Mouse (Mus musculus) olfactory bulb, adult 2 months (tissue): ENCODE measurements around the gene Armc3. TPM values are rescaled to one million over a fixed set of nuclear protein-coding genes. Genes with fewer than 3 reads are reported as not detected.

Experiments
- H3K27ac ChIP-seq: fragments of 200-500 bp; 2 replicates; pipeline ENCODE4 v1.5.1; 2012; ENCODE audit warnings: low read depth, low read length; ENCODE audit not compliant: insufficient read depth
- H3K4me1 ChIP-seq: fragments of 200-500 bp; 2 replicates; pipeline ENCODE4 v1.6.1; 2012; ENCODE audit warnings: low read length; ENCODE audit not compliant: control insufficient read depth, insufficient read depth
- H3K4me3 ChIP-seq: fragments of 200-500 bp; 2 replicates; pipeline ENCODE4 v1.5.1; 2012; ENCODE audit warnings: mild to moderate bottlenecking, low read depth, low read length, moderate library complexity; ENCODE audit not compliant: insufficient read depth
- CTCF ChIP-seq: fragments of 200-500 bp; IDR thresholded peaks from 2 replicates; pipeline ENCODE4 v1.5.1; 2012; ENCODE audit warnings: low read depth, mild to moderate bottlenecking, low read length, moderate library complexity; ENCODE audit not compliant: insufficient read depth
- POLR2A ChIP-seq: fragments of 200-500 bp; IDR thresholded peaks from 2 replicates; pipeline ENCODE4 v1.6.1; 2012; ENCODE audit warnings: mild to moderate bottlenecking, low read depth, low read length, moderate library complexity; ENCODE audit not compliant: insufficient read depth
- WGBS: fragments of 180-500 bp; shearing (Covaris S2); methylation state at CpG from one replicate; pipeline ENCODE4 v1.1.7; 2018; 5-methylcytosine and 5-hydroxymethylcytosine counted together
- polyA plus RNA-seq: library from polyadenylated mRNA; stranded (reverse); fragments of >200 nt; gene quantifications from 2 replicates; pipeline ENCODE4 v1.2.4, GENCODE M21; 2012; ENCODE audit warnings: low replicate concordance; ENCODE audit not compliant: missing spikeins, insufficient read depth, insufficient read length

Armc3 gene
- polyA plus RNA-seq, 1 experiment, result not detected

GRCm38 (mm10) chr2:19265834-19266233, 66.7 kb downstream of the Armc3 start:
- TF ChIP-seq CTCF (no peak), POLR2A (no peak)

GRCm38 (mm10) chr2:19267396-19267795, 68.3 kb downstream of the Armc3 start:
- Histone ChIP-seq H3K4me3 (no peak overlapping the region), H3K4me1 (no peaks in the 10 kb centered on the region), H3K27ac (no peak overlapping the region)
- 89% methylated on average over 2 of the region's 2 CpGs for WGBS
- no peak for TF ChIP-seq POLR2A
- no peak for TF ChIP-seq CTCF

More at GRCm38 (mm10) chr2:19265834-19266233, 66.7 kb downstream of the Armc3 start:
- Histone ChIP-seq H3K4me3 (no peak overlapping the region), H3K27ac (no peak overlapping the region), H3K4me1 (no peaks in the 10 kb centered on the region)
- 91% methylated on average over 2 of the region's 2 CpGs for WGBS

DNA sequence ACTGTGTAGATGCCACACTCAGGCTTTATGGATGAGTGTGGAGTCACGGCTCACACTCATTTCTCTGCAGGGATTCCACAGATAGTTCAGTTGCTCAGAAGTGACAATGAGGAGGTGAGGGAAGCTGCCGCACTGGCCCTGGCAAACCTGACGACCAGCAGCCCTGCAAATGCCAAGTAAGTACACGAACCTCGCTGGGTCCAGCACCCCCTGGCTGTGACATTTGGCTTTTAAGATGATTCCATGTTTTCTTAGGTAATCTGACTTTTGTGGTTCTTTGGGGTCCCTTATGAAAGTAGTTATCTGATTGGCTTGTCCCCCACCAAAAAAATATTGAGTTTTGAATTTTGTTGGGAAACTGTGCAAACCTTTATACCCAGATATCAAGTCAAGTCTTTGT, 70.9 kb downstream of the Armc3 start:
- 58% methylated on average over 5 of the region's 5 CpGs for WGBS
- no peaks in the 10 kb centered on the region for H3K4me1 ChIP-seq
- no peak overlapping the region for H3K4me3 ChIP-seq
- TF ChIP-seq POLR2A, result no peak
- TF ChIP-seq CTCF, result no peak
- no peak overlapping the region for H3K27ac ChIP-seq

DNA sequence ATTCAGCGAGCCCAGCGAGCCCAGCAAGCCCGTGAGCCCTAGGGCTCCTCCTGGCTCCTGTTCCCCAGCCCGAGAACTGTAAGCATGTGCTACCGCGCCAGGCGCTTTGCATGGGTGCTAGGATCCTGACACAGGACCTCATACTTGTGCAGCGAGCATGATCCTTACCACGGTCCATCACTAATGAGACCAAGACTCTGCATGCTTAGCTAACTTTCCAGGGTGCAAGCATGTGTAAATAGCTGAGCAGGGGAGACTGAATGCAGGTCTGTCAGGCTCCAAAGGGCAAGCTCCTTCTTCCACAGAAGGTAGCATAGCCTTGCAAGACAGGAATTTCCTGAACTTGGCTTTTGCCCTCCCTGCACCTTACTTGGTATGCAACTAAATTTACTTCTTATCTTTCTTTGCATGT, 71.6 kb downstream of the Armc3 start:
- 74% methylated on average over 9 of the region's 9 CpGs for WGBS
- TF ChIP-seq POLR2A (no peak), CTCF (no peak)
- H3K4me3 ChIP-seq, result no peak overlapping the region
- no peak overlapping the region for H3K27ac ChIP-seq
- H3K4me1 ChIP-seq, result no peaks in the 10 kb centered on the region

DNA sequence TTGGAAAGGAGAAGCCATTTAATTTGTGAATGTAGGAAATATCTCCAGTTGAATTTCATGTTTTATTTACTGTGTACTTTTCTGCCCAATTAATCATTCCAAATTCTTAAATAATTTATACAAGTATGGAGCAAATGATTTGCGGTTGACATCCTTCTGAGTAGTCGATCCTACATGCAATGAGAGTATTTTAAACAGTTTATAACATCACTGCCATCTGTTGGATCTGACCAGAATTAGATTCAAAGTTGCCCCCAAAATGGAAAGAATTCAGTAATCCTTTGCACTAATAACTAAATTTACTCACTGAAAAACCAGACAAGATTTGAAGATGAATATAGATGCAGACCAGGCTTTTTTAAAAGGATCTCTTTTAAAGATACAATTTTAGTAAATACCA, 75.5 kb downstream of the Armc3 start:
- Histone ChIP-seq H3K4me1 (no peaks in the 10 kb centered on the region), H3K27ac (no peak overlapping the region), H3K4me3 (no peak overlapping the region)
- 44% methylated on average over 2 of the region's 2 CpGs for WGBS
- TF ChIP-seq POLR2A (no peak), CTCF (no peak)

GRCm38 (mm10) chr2:19275602-19276539, 76.8 kb downstream of the Armc3 start:
- TF ChIP-seq POLR2A (no peak), CTCF (peak; percentile 95)
- Histone ChIP-seq H3K27ac (peak overlapping the region; percentile 49; the same call in 1 of the 2 replicates), H3K4me3 (peak overlapping the region; percentile 50), H3K4me1 (no peaks in the 10 kb centered on the region)
- WGBS, result 6% methylated on average over 25 of the region's 25 CpGs

DNA sequence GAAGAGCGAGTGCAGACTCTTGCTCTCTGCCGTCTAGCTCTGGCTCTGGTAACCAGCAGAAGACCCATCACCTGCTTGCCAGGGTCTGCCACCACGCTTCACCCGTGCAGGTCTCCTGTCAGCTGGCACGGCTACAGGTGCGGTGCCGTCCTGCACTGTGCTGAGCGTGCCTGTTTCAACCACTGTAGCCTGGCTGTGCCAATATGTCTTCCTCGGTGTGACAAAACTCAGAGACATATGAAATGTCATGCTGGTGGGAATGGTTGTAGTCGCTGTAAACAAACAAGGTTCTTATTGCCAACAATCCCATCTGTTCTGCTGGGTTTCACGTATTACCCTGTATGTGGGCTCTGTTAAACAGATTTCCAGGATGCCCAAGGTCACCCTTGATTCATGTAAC, 81.2 kb downstream of the Armc3 start:
- TF ChIP-seq POLR2A, result no peak
- TF ChIP-seq CTCF, result no peak
- Histone ChIP-seq H3K4me3 (no peak overlapping the region), H3K27ac (no peak overlapping the region), H3K4me1 (no peaks in the 10 kb centered on the region)
- WGBS, result 88% methylated on average over 11 of the region's 11 CpGs

DNA sequence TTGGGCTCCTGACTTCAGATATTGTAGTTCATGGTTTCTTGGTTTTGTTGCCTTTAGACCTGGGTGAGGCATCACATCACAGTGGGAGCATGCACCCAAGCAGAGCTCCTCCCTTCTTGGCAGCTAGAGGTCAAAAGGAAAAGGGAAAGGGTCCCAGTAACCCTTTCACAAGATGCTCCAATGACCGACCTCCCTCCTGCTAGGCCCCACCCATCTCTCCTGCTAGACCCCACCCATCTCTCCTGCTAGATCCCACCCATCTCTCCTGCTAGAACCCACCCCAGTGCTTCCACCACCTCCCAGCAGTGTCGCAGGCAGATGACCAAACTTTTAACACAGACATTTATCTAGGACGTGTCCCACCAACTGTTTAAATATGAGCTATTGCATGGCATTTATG, 93.3 kb downstream of the Armc3 start:
- Histone ChIP-seq H3K27ac (no peak overlapping the region), H3K4me3 (no peak overlapping the region), H3K4me1 (no peaks in the 10 kb centered on the region)
- no peak for TF ChIP-seq POLR2A
- WGBS, result 79% methylated on average over 3 of the region's 3 CpGs

DNA sequence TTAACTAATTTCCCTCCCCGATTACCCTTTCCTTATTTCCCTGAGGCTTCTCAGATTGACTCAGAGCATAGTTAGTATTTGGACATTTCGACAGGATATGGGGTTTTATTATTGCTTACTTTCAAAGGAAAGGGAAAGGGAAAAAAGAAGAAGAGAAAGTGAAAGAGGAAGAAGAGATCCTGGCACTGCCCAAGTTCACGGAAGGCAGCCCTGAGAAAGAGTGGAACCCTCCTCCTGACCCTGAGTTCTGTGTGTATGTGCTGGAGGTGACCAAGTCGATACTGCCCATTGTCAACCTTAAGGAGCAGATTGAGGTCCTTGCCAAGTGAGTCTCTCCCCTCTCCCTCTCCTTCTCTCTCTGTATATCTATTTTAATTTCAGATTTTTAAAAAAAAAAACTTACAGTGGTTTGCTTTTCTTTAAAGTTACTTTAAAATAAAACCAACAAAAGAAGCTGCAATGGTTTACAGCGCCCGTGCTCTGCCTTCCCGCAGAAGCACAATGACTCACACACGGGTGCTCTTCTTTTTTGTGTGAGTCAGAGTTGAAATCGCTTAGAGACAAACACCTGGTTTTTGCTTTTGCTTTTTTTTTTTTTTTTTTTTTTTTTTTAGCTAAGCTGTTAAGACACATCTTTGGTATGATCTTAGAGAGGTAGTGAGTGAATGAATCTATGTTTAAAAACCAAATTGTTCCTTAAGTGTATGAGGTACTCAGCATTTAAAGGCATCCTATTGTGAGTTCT, 101.4 kb downstream of the Armc3 start:
- no peak overlapping the region for H3K4me3 ChIP-seq
- 48% methylated on average over 9 of the region's 9 CpGs for WGBS
- peak overlapping the region; percentile 69; the same call in 1 of the 2 replicates for H3K27ac ChIP-seq
- TF ChIP-seq POLR2A (no peak), CTCF (no peak)
- peaks cover 12% of the 10 kb centered on the region for H3K4me1 ChIP-seq
